Mouse (Mus musculus) embryo, embryonic 10.5 days (tissue): ENCODE measurements around the gene Terf2.
"Not testable (repeated sequence)": the region's sequence is repeated elsewhere in the genome, so short reads cannot be mapped to it uniquely, and the experiment has no call there.

Source experiments
- DNase-seq: peaks from one replicate; pipeline ENCODE4 v3.0.0-alpha.2; 2015; ENCODE audit warnings: low spot score

Gene Terf2

GRCm38 (mm10) chr8:107114150-107115007 is 18.0 kb upstream of the Terf2 start:
- DNase-seq: no peak

GRCm38 (mm10) chr8:107113209-107113608 is 16.9 kb upstream of the Terf2 start:
- no peak for DNase-seq

GRCm38 (mm10) chr8:107111340-107112105 is 15.2 kb upstream of the Terf2 start:
- no peak for DNase-seq

GRCm38 (mm10) chr8:107110629-107111330 is 14.4 kb upstream of the Terf2 start:
- no peak for DNase-seq

- no peak for DNase-seq
Measured at GRCm38 (mm10) chr8:107109816-107110435, 13.6 kb upstream of the Terf2 start.

- no peak for DNase-seq
Measured at GRCm38 (mm10) chr8:107108978-107109720, 12.8 kb upstream of the Terf2 start.

- DNase-seq: not testable (repeated sequence)
Measured at GRCm38 (mm10) chr8:107108089-107108488, 11.7 kb upstream of the Terf2 start.

GRCm38 (mm10) chr8:107104547-107104946 is 8.2 kb upstream of the Terf2 start:
- DNase-seq: peak; percentile 91

- DNase-seq: no peak
Measured at GRCm38 (mm10) chr8:107100635-107101034, 4.3 kb upstream of the Terf2 start.

GRCm38 (mm10) chr8:107095717-107096365 is 506 bp downstream of the Terf2 start:
- peak; percentile 62 for DNase-seq

GRCm38 (mm10) chr8:107090531-107090930 is 5.8 kb downstream of the Terf2 start:
- DNase-seq: no peak

- no peak for DNase-seq
Measured at GRCm38 (mm10) chr8:107088526-107089063, 7.8 kb downstream of the Terf2 start.

GRCm38 (mm10) chr8:107086018-107086417 is 10.3 kb downstream of the Terf2 start:
- DNase-seq: no peak

- no peak for DNase-seq
Measured at GRCm38 (mm10) chr8:107085358-107085757, 11.0 kb downstream of the Terf2 start.

GRCm38 (mm10) chr8:107076239-107076888 is 20.0 kb downstream of the Terf2 start:
- DNase-seq: no peak

- no peak for DNase-seq
Measured at GRCm38 (mm10) chr8:107074128-107074527, 22.2 kb downstream of the Terf2 start.

GRCm38 (mm10) chr8:107073706-107074105 is 22.6 kb downstream of the Terf2 start:
- DNase-seq: no peak

- no peak for DNase-seq
Measured at GRCm38 (mm10) chr8:107065511-107066496, 30.5 kb downstream of the Terf2 start, which contains the start of gene Tmed6. Tmed6 (minus strand) TSS chr8:107065644.

GRCm38 (mm10) chr8:107062613-107063012 is 33.7 kb downstream of the Terf2 start:
- DNase-seq: no peak
